Mouse (Mus musculus): ENCODE data around the gene Ccdc78. TPM values are rescaled to one million over a fixed set of nuclear protein-coding genes. Genes with fewer than 3 reads are reported as not detected.

Gene Ccdc78
- polyA plus RNA-seq, 1 experiment from 2014 or later, result 0.28 TPM

DNA sequence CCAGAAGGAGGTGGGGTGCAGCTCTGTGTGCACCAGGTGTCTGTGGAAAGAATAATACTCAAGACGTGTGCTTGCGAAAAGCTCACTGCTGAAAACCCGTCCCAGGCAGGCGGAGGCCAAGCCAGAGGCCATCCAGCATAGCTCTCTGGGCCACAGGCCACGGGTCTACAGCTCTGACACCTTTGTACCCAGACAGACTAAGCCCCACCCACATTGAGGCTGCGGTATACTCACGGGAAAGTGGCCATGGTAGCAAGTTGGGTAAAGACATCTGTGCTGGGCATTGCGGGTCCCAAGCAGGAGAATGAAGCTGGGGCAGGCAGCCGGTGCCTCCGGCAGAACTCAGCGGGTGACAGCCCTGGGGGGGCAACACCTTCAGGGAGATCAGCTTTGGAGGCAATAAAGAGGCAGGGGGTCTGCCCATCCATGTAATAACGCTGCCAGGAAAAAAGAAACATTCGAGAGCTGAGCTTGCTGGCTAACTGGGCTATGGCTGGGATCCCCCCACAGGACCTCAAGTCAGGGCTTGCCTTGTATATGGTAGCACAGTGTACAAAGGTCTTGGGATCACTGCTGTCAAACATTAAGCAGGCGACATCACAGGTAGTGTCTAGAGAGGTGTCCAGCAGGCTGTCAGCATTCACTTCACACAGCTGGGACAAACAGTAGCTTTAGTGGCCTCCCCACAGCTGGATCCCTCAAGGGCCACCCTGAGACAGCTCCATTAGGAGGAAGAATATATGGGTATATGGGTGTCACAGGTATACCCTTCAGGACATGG, 53.3 kb downstream of the Ccdc78 start:
- peaks cover 46% of the 10 kb centered on the region for H3K4me1 ChIP-seq (ENCODE audit: control insufficient read depth, insufficient read depth, low read depth, low read length)
- ATAC-seq, result no peak
- WGBS, result 84% methylated on average over 14 of the region's 14 CpGs
- H3K36me3 ChIP-seq (ENCODE audit: control insufficient read depth, insufficient read depth, low read length), result peaks cover 40% of the 10 kb centered on the region
- no peak overlapping the region for H3K4me2 ChIP-seq (ENCODE audit: low read length)
- H3K9ac ChIP-seq (ENCODE audit: low read depth, low read length), result no peak overlapping the region
- H3K27me3 ChIP-seq (replicated peaks; ENCODE audit: control insufficient read depth, insufficient read depth, low read length), result no peaks in the 10 kb centered on the region
- no peak overlapping the region for H3K4me3 ChIP-seq (ENCODE audit: low read length)
- H3K9me3 ChIP-seq (ENCODE audit: control insufficient read depth, low read length), result no peaks in the 10 kb centered on the region
- no peak overlapping the region for H3K27ac ChIP-seq (ENCODE audit: low read depth, low read length)

Small RNA genes lying within 50 kb of the gene (microRNA-seq; reads per million reads assigned to microRNA genes)
- gene Gm25083 (not detected), gene Mir3082 (not detected), gene Mir6966 (0.62 reads per million)

Other genes with a start within 250 kb of the Ccdc78 start
- 24.2 and 25.1 TPM in 2 replicates for gene Sox8, start 215.9 kb upstream of the Ccdc78 start, polyA plus RNA-seq (2015; fragmentation: Nextera tagmentation; extraction: Ambion mirVana)
- 27.7 and 28.2 TPM in 2 replicates for gene Lmf1, start 207.5 kb upstream of the Ccdc78 start, polyA plus RNA-seq (2015; fragmentation: Nextera tagmentation; extraction: Ambion mirVana)
- 5.5 and 11.3 TPM in 2 replicates for gene Gng13, start 69.4 kb upstream of the Ccdc78 start, polyA plus RNA-seq (2015; fragmentation: Nextera tagmentation; extraction: Ambion mirVana)
- gene Chtf18, start 59.2 kb upstream of the Ccdc78 start, polyA plus RNA-seq (2015; fragmentation: Nextera tagmentation; extraction: Ambion mirVana), result 6.4 and 7.4 TPM in 2 replicates
- gene Rpusd1, start 58.9 kb upstream of the Ccdc78 start, polyA plus RNA-seq (2015; fragmentation: Nextera tagmentation; extraction: Ambion mirVana), result 32.9 and 33.0 TPM in 2 replicates
- gene Mslnl, start 50.5 kb upstream of the Ccdc78 start, polyA plus RNA-seq (2015; fragmentation: Nextera tagmentation; extraction: Ambion mirVana), result not detected in 2 replicates
- gene Msln, start 32.2 kb upstream of the Ccdc78 start, polyA plus RNA-seq (2015; fragmentation: Nextera tagmentation; extraction: Ambion mirVana), result 0.52 and 0.76 TPM in 2 replicates
- 29.9 and 30.4 TPM in 2 replicates for gene Narfl, start 12.8 kb upstream of the Ccdc78 start, polyA plus RNA-seq (2015; fragmentation: Nextera tagmentation; extraction: Ambion mirVana)
- 149 and 169 TPM in 2 replicates for gene Haghl, start 907 bp upstream of the Ccdc78 start, polyA plus RNA-seq (2015; fragmentation: Nextera tagmentation; extraction: Ambion mirVana)
- 99.9 and 103 TPM in 2 replicates for gene Fam173a, start 6.3 kb downstream of the Ccdc78 start, polyA plus RNA-seq (2015; fragmentation: Nextera tagmentation; extraction: Ambion mirVana)
- 1.6 and 2.2 TPM in 2 replicates for gene AC134908.4, start 9.1 kb downstream of the Ccdc78 start, polyA plus RNA-seq (2015; fragmentation: Nextera tagmentation; extraction: Ambion mirVana)
- gene Metrn, start 10.6 kb downstream of the Ccdc78 start, polyA plus RNA-seq (2015; fragmentation: Nextera tagmentation; extraction: Ambion mirVana), result 79.4 and 88.8 TPM in 2 replicates
- 38.1 and 43.0 TPM in 2 replicates for gene Fbxl16, start 22.5 kb downstream of the Ccdc78 start, polyA plus RNA-seq (2015; fragmentation: Nextera tagmentation; extraction: Ambion mirVana)
- gene Wdr24, start 37.0 kb downstream of the Ccdc78 start, polyA plus RNA-seq (2015; fragmentation: Nextera tagmentation; extraction: Ambion mirVana), result 29.7 and 32.7 TPM in 2 replicates
- gene Jmjd8, start 42.3 kb downstream of the Ccdc78 start, polyA plus RNA-seq (2015; fragmentation: Nextera tagmentation; extraction: Ambion mirVana), result 51.0 and 55.4 TPM in 2 replicates
- gene Stub1, start 46.8 kb downstream of the Ccdc78 start, polyA plus RNA-seq (2015; fragmentation: Nextera tagmentation; extraction: Ambion mirVana), result 397 and 428 TPM in 2 replicates
- gene Rhbdl1, start 50.7 kb downstream of the Ccdc78 start, polyA plus RNA-seq (2015; fragmentation: Nextera tagmentation; extraction: Ambion mirVana), result 61.6 and 73.4 TPM in 2 replicates
- gene Gm20683, start 55.2 kb downstream of the Ccdc78 start, polyA plus RNA-seq (2015; fragmentation: Nextera tagmentation; extraction: Ambion mirVana), result 14.8 and 15.4 TPM in 2 replicates
- 16.9 and 20.3 TPM in 2 replicates for gene Rhot2, start 58.3 kb downstream of the Ccdc78 start, polyA plus RNA-seq (2015; fragmentation: Nextera tagmentation; extraction: Ambion mirVana)
- gene Wdr90, start 74.9 kb downstream of the Ccdc78 start, polyA plus RNA-seq (2015; fragmentation: Nextera tagmentation; extraction: Ambion mirVana), result 13.1 and 16.2 TPM in 2 replicates
- gene Mcrip2, start 82.2 kb downstream of the Ccdc78 start, polyA plus RNA-seq (2015; fragmentation: Nextera tagmentation; extraction: Ambion mirVana), result 34.1 and 38.9 TPM in 2 replicates
- gene Mettl26, start 88.5 kb downstream of the Ccdc78 start, polyA plus RNA-seq (2015; fragmentation: Nextera tagmentation; extraction: Ambion mirVana), result 63.4 and 67.5 TPM in 2 replicates
- gene Wfikkn1, start 94.3 kb downstream of the Ccdc78 start, polyA plus RNA-seq (2015; fragmentation: Nextera tagmentation; extraction: Ambion mirVana), result 0.34 and 0.51 TPM in 2 replicates
- gene Rab40c, start 133.1 kb downstream of the Ccdc78 start, polyA plus RNA-seq (2015; fragmentation: Nextera tagmentation; extraction: Ambion mirVana), result 49.5 and 50.8 TPM in 2 replicates
- gene Pigq, start 158.4 kb downstream of the Ccdc78 start, polyA plus RNA-seq (2015; fragmentation: Nextera tagmentation; extraction: Ambion mirVana), result 83.1 and 90.5 TPM in 2 replicates
- 0.19 and 0.52 TPM in 2 replicates for gene Nhlrc4, start 158.4 kb downstream of the Ccdc78 start, polyA plus RNA-seq (2015; fragmentation: Nextera tagmentation; extraction: Ambion mirVana)
- 3.9 and 4.7 TPM in 2 replicates for gene A930017K11Rik, start 166.0 kb downstream of the Ccdc78 start, polyA plus RNA-seq (2015; fragmentation: Nextera tagmentation; extraction: Ambion mirVana)
- 20.6 and 25.5 TPM in 2 replicates for gene Capn15, start 199.2 kb downstream of the Ccdc78 start, polyA plus RNA-seq (2015; fragmentation: Nextera tagmentation; extraction: Ambion mirVana)